Mouse (Mus musculus) stomach, embryonic 14.5 days (tissue): ENCODE measurements around the gene Gfod2. TPM values are rescaled to one million over a fixed set of nuclear protein-coding genes. Genes with fewer than 3 reads are reported as not detected.

Source experiments
- ATAC-seq: fragments of 200-750 bp; cut with Nextera tagmentation; 2 replicates; pipeline ENCODE4 v1.8.0; 2017; ENCODE audit warnings: low read depth, moderate TSS enrichment; ENCODE audit not compliant: insufficient number of reproducible peaks, insufficient read depth, low FRiP score
- H3K27ac ChIP-seq: fragments of 300-500 bp; sonication (generic); 2 replicates; pipeline ENCODE4 v1.5.1; 2014; ENCODE audit warnings: mild to moderate bottlenecking, low read length, moderate library complexity, mixed read lengths
- H3K27me3 ChIP-seq: fragments of 300-500 bp; sonication (generic); 2 replicates; pipeline ENCODE4 v1.6.1; 2014; ENCODE audit warnings: low read length, control low read depth, mixed read lengths; ENCODE audit not compliant: control insufficient read depth, insufficient read depth
- H3K36me3 ChIP-seq: fragments of 300-500 bp; sonication (generic); 2 replicates; pipeline ENCODE4 v1.6.1; 2014; ENCODE audit warnings: mild to moderate bottlenecking, control low read depth, low read length, moderate library complexity, mixed read lengths; ENCODE audit not compliant: control insufficient read depth, insufficient read depth
- H3K4me1 ChIP-seq: fragments of 300-500 bp; sonication (generic); 2 replicates; pipeline ENCODE4 v1.6.1; 2014; ENCODE audit warnings: low read length, control low read depth, mixed read lengths; ENCODE audit not compliant: control insufficient read depth, insufficient read depth
- H3K4me2 ChIP-seq: fragments of 300-500 bp; sonication (generic); replicated peaks from 2 replicates; pipeline ENCODE4 v1.6.1; 2014; ENCODE audit warnings: low read depth, low read length, control low read depth
- H3K4me3 ChIP-seq: fragments of 300-500 bp; sonication (generic); 2 replicates; pipeline ENCODE4 v1.5.1; 2014; ENCODE audit warnings: low read depth, low read length, control low read depth
- H3K9ac ChIP-seq: fragments of 300-500 bp; sonication (generic); replicated peaks from 2 replicates; pipeline ENCODE4 v1.6.1; 2014; ENCODE audit warnings: low read depth, mild to moderate bottlenecking, control low read depth, low read length, moderate library complexity, mixed read lengths
- H3K9me3 ChIP-seq: fragments of 300-500 bp; sonication (generic); 2 replicates; pipeline ENCODE4 v1.6.1; 2016; ENCODE audit warnings: low read depth, low read length, control low read depth; ENCODE audit not compliant: control insufficient read depth
- WGBS: fragments of 180-500 bp; shearing (Covaris S2); extraction: QIAGEN DNeasy Blood & Tissue Kit; methylation state at CpG from one replicate; pipeline ENCODE4 v1.1.7; 2014; 5-methylcytosine and 5-hydroxymethylcytosine counted together
- polyA plus RNA-seq: library from polyadenylated mRNA; unstranded; fragments of >200 nt; fragmentation: Nextera tagmentation; extraction: Ambion mirVana; gene quantifications from 2 replicates; pipeline ENCODE4 v1.2.1, GENCODE M21; 2014

The Gfod2 gene
- polyA plus RNA-seq, 1 experiment from 2014 or later, result 14.4 TPM

DNA sequence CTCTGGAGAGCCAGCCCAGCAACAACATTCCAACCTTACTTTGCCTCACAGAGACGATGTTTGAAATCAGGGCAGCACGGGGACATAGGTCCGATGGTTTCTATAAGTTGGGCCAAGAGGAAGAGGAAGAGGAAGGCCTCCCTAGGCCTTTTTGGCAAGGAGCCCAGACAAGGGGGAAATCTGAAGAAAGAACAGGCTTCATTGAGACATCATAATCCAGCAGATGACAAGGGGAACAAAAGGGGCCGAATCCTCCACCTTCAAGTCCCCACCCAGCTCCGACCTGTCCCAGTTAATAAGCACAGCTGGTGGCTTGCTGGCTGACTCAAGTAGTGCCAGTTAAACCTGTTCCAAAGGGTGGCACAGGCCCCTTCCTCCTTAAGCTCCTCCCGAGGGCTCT is 43.4 kb downstream of the Gfod2 start:
- Histone ChIP-seq H3K27me3 (no peaks in the 10 kb centered on the region), H3K9me3 (no peaks in the 10 kb centered on the region), H3K36me3 (0 out of 2 replicates have a peak, but pooled peaks cover 5% of the 10 kb centered on the region), H3K4me3 (no peak overlapping the region), H3K27ac (peak overlapping the region; percentile 67; the same call in 1 of the 2 replicates), H3K4me2 (no peak overlapping the region), H3K9ac (no peak overlapping the region), H3K4me1 (no peaks in the 10 kb centered on the region)
- ATAC-seq, result no peak; the same call in 1 of the 2 replicates
- 62% methylated on average over 6 of the region's 6 CpGs for WGBS

DNA sequence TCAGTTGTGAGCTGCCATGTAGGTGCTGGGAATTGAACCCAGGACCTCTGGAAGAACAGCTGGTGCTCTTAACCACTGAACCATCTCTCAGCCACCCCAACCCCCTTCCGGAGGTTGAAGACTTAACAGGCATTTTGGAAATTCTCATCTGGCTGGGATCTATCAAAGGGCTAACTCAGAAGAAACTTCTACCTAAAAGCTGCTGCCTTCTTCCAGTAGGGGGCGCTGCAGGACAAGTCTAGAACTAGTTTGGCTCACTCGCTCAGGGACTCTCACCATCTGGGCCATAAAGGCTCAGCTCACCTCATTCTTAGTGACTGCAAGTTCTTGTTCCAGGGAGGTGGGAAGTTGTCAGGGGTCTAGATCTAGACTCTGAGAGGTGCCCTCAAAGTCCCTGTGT is 44.3 kb downstream of the Gfod2 start:
- H3K9me3 ChIP-seq, result no peaks in the 10 kb centered on the region
- H3K27ac ChIP-seq, result no peak overlapping the region
- no peak overlapping the region for H3K9ac ChIP-seq
- 0 out of 2 replicates have a peak, but pooled peaks cover 5% of the 10 kb centered on the region for H3K36me3 ChIP-seq
- H3K4me3 ChIP-seq, result no peak overlapping the region
- no peak overlapping the region for H3K4me2 ChIP-seq
- WGBS, result 9% methylated on average over 3 of the region's 3 CpGs
- no peaks in the 10 kb centered on the region for H3K4me1 ChIP-seq
- ATAC-seq, result 0 out of 2 replicates have a peak, but pooled peaks have one; percentile 21
- no peaks in the 10 kb centered on the region for H3K27me3 ChIP-seq

DNA sequence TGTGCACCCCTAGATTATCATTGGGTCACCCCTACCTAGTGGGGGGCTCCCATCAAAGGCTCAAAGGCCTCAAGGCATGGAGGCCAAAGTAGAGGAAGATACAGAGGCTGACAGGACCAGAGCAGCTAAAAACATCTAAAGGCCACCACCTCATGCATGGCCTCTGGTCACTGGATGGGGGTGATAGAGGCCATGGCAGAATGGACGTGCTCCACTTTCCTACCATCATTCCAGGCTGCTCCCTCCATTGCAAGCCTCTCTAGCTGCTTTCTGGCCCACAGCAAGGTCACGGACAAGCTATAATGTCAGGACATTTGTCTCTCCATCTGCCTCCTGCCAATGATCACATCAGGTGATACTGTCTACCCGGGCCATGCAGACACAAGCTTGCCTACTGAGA is 46.2 kb downstream of the Gfod2 start:
- 79% methylated on average over 3 of the region's 3 CpGs for WGBS
- no peak for ATAC-seq
- no peaks in the 10 kb centered on the region for H3K27me3 ChIP-seq

DNA sequence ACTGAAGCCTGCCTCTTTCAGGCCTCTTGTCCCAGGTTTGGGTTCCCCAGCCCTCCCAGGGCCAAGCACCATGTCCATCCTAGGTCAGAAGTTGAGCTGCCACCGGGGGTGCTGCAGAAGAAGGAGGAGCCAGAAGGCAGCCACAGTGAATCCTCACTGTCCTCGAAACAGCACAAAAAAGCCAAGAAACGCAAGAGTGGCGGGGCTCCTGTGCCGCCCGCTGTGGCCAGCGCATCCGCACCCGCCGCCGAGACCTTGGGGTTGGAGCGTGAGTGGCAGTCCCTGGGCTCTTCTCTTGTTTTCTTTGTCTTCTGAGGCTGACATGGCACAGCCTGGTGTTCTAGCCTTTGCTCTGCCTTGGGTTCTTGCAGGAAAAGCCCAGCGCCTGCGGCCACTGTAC is 49.1 kb downstream of the Gfod2 start:
- Histone ChIP-seq H3K9me3 (no peaks in the 10 kb centered on the region), H3K9ac (no peak overlapping the region), H3K36me3 (no peaks in the 10 kb centered on the region; the same call in 1 of the 2 replicates), H3K4me1 (peaks cover 11% of the 10 kb centered on the region; the same call in 1 of the 2 replicates), H3K4me2 (no peak overlapping the region), H3K4me3 (no peak overlapping the region), H3K27ac (no peak overlapping the region), H3K27me3 (no peaks in the 10 kb centered on the region)
- 77% methylated on average over 13 of the region's 14 CpGs for WGBS
- ATAC-seq, result no peak

More for the DNA sequence above, 46.2 kb downstream of the Gfod2 start:
- H3K4me3 ChIP-seq, result no peak overlapping the region
- H3K27ac ChIP-seq, result no peak overlapping the region
- H3K4me1 ChIP-seq, result peaks cover 2% of the 10 kb centered on the region; the same call in 1 of the 2 replicates
- 0 out of 2 replicates have a peak, but pooled peaks cover 5% of the 10 kb centered on the region for H3K36me3 ChIP-seq
- H3K9me3 ChIP-seq, result no peaks in the 10 kb centered on the region
- H3K4me2 ChIP-seq, result no peak overlapping the region
- H3K9ac ChIP-seq, result no peak overlapping the region

DNA sequence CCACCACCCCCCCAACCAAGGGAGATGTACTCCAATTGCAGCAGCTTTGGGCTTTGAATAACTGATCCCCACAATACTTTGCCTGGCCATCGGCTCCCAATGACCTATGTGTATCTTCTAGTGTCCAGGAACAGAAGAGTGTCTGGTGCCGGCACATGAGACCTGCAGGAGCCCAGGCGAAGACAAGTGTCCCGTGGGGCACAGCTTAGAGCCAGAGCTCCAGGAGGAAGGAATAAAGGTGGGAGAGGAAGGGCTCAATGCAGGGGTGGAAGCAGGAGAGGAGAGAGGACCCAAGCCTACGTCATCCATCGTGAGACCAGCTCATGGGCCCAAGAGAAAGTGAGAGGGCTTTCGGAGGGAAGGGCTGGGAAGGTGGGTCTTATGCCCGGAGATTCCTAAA is 49.8 kb downstream of the Gfod2 start:
- Histone ChIP-seq H3K4me3 (no peak overlapping the region), H3K9ac (no peak overlapping the region), H3K27ac (no peak overlapping the region), H3K36me3 (peaks cover 1% of the 10 kb centered on the region; the same call in 1 of the 2 replicates), H3K4me2 (no peak overlapping the region), H3K4me1 (peaks cover 11% of the 10 kb centered on the region; the same call in 1 of the 2 replicates), H3K27me3 (no peaks in the 10 kb centered on the region), H3K9me3 (no peaks in the 10 kb centered on the region)
- WGBS, result 92% methylated on average over 8 of the region's 8 CpGs
- no peak for ATAC-seq

DNA sequence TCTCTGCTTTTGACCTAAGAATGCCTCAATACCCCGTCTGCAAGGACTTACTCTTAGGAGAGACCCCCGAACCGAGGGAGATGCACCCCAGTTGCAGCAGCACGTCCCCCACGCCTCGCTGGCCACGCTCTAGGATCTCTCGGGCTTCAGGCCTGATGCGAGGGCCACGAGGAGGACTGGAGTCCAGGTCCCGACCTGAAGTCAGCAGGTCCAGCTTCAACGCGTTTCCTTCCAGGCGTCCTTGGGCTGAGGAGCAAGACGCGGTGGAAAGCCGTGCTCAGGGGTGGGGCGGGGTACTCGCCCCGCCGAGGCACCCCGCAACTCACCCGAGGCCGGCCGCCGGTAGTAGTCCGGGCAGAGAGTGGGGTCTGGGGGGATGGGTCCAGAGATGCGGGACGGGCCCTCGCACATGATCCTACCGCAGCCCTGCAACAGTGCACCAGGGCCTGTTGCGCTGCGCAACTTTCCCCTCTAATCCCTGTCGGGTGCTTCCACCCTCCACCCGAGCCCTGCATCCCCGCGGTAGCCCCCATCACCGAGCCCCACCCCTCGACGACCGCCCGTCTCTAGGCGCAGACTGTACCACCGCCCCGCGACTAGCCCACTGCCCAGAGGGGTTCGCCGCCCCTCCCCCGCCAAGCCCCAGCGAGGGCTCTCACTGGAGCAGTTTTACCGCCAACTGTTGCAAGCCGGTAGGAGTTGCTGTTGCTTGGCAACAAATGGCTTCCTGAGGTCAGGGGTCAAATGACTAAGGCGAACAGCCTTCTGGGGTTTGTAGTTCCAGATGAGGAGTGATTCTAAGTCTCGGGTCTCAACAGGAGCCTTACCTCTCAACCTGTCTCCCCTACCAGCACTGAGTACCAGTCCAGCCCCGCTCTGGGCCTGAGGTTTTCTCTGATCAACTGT is 50.7 kb downstream of the Gfod2 start, which contains the start of the genes 4933405L10Rik and Enkd1:
Gene 4933405L10Rik, plus strand, starts transcription at position 158 of the 906 bp plus-strand sequence.
Gene Enkd1, minus strand, starts transcription at position 713 of the 906 bp plus-strand sequence.
- Histone ChIP-seq H3K27me3 (no peaks in the 10 kb centered on the region), H3K27ac (no peak within 1 kb of the TSS; the same call in 1 of the 2 replicates), H3K36me3 (peaks cover 5% of the 10 kb centered on the region), H3K9me3 (no peaks in the 10 kb centered on the region), H3K4me1 (peaks cover 11% of the 10 kb centered on the region; the same call in 1 of the 2 replicates), H3K4me3 (peak within 1 kb of the TSS; percentile 87), H3K9ac (peak within 1 kb of the TSS; percentile 57; the same call in 1 of the 2 replicates), H3K4me2 (peak within 1 kb of the TSS; percentile 94)
- ATAC-seq, result peak; percentile 80
- WGBS, result under 1% methylated on average over 55 of the region's 55 CpGs

DNA sequence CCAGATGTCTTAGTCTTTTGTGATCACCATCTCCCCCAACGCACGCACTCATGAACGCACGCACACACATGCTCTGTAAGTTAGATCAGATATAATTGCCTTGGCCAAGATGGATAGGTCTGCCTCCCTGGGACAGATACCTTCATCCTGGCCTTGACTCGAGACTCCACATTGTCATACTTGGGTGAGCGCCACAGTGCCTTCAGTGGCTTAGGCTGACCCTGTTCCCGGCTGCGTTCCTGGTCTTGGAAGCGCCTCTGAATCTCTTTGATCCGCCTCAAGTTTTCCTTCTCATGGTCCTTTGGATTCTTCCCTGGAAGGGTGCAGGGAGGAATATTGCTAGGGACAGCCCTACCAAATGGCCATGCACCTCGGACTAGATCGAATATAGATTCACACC is 52.0 kb downstream of the Gfod2 start:
- ATAC-seq, result no peak
- Histone ChIP-seq H3K36me3 (peaks cover 5% of the 10 kb centered on the region), H3K27ac (no peak overlapping the region), H3K4me3 (no peak overlapping the region), H3K9ac (no peak overlapping the region), H3K9me3 (no peaks in the 10 kb centered on the region), H3K27me3 (no peaks in the 10 kb centered on the region), H3K4me1 (peaks cover 11% of the 10 kb centered on the region), H3K4me2 (peak overlapping the region; percentile 94)
- WGBS, result 83% methylated on average over 12 of the region's 12 CpGs

DNA sequence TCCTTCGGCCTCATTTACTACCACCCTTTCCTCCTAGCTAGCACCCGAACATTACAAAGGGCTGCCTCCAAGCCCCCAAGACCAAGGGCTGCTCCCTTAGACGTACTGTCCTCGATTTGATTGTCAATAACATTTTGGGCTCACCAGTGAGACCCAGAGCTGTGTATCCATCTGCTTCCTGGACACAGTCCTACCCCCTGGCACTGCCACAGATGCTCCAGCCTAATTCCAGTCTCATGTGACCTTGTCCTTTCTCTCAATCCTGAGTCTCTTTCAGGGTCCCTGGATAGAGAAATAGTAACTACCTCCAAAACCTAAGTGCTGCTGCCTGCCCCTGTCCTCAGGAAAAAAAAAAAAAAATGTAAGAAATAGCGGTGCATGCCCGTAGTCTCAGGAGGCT is 53.5 kb downstream of the Gfod2 start:
- ATAC-seq, result no peak
- peaks cover 5% of the 10 kb centered on the region for H3K36me3 ChIP-seq

More for the DNA sequence above, 53.5 kb downstream of the Gfod2 start:
- Histone ChIP-seq H3K27ac (no peak overlapping the region), H3K4me3 (no peak overlapping the region), H3K9me3 (no peaks in the 10 kb centered on the region), H3K9ac (no peak overlapping the region), H3K4me1 (peaks cover 15% of the 10 kb centered on the region), H3K27me3 (no peaks in the 10 kb centered on the region), H3K4me2 (no peak overlapping the region)
- WGBS, result 92% methylated on average over 6 of the region's 6 CpGs
